Mouse (Mus musculus) limb, embryonic 15.5 days (tissue): ENCODE measurements around the gene Adcy6. TPM values are rescaled to one million over a fixed set of nuclear protein-coding genes. Genes with fewer than 3 reads are reported as not detected.

ENCODE experiments used
- ATAC-seq: fragments of 200-750 bp; cut with Nextera tagmentation; 2 replicates; pipeline ENCODE4 v1.8.0; 2017; ENCODE audit warnings: low read depth, moderate TSS enrichment; ENCODE audit not compliant: insufficient number of reproducible peaks, low FRiP score, low TSS enrichment
- H3K27ac ChIP-seq: fragments of 300-500 bp; sonication (generic); 2 replicates; pipeline ENCODE4 v1.5.1; 2015; ENCODE audit warnings: moderate library complexity, mild to moderate bottlenecking, inconsistent platforms
- H3K27me3 ChIP-seq: fragments of 300-500 bp; sonication (generic); 2 replicates; pipeline ENCODE4 v1.6.1; 2015; ENCODE audit warnings: inconsistent platforms
- H3K36me3 ChIP-seq: fragments of 300-500 bp; sonication (generic); 2 replicates; pipeline ENCODE4 v1.6.1; 2015; ENCODE audit warnings: inconsistent platforms
- H3K4me1 ChIP-seq: fragments of 300-500 bp; sonication (generic); 2 replicates; pipeline ENCODE4 v1.6.1; 2015; ENCODE audit warnings: inconsistent platforms
- H3K4me2 ChIP-seq: fragments of 300-500 bp; sonication (generic); 2 replicates; pipeline ENCODE4 v1.6.1; 2015; ENCODE audit warnings: mild to moderate bottlenecking, inconsistent platforms
- H3K4me3 ChIP-seq: fragments of 300-500 bp; sonication (generic); 2 replicates; pipeline ENCODE4 v1.5.1; 2015; ENCODE audit warnings: mild to moderate bottlenecking, inconsistent platforms
- H3K9ac ChIP-seq: fragments of 300-500 bp; sonication (generic); 2 replicates; pipeline ENCODE4 v1.6.1; 2015; ENCODE audit warnings: inconsistent platforms
- H3K9me3 ChIP-seq: fragments of 300-500 bp; sonication (generic); 2 replicates; pipeline ENCODE4 v1.6.1; 2016; ENCODE audit warnings: inconsistent platforms
- WGBS: fragments of 180-500 bp; shearing (Covaris S2); methylation state at CpG from one replicate; pipeline ENCODE4 v1.1.7; 2015; 5-methylcytosine and 5-hydroxymethylcytosine counted together
- polyA plus RNA-seq: library from polyadenylated mRNA; unstranded; fragments of >200 nt; fragmentation: Nextera tagmentation; extraction: Ambion mirVana; gene quantifications from 2 replicates; pipeline ENCODE4 v1.2.1, GENCODE M21; 2015

The Adcy6 gene
- polyA plus RNA-seq, 1 experiment from 2014 or later, result 15.8 TPM

DNA sequence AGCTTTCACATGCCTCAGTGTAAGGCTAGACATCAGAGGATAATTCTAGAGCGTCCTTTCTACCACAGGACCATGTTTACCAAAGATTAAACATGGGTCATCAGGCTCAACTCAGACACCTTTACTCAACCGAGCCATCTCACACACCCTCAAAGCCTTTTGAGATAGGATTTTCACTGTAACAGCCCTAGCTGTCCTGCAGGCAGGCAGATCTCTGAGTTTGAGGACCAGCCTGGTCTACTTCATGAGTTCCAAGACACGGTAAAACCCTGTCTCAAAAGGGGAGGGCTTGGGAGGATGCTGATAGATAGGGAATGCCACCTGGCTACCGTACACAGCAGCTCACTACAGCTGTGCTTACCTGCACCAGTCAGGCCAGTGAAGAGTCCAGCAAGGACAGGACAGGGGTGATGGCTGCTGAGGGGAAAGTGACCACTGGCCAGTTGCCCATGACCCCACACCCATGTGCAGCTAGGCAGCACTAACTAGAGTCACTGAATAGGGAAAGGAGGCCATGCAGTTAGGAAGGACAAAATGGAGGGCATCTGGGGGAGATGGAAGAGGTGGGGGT is 40.0 kb downstream of the Adcy6 start:
- H3K4me1 ChIP-seq, result peaks cover 23% of the 10 kb centered on the region
- no peaks in the 10 kb centered on the region for H3K36me3 ChIP-seq
- ATAC-seq, result no peak
- H3K27ac ChIP-seq, result no peak overlapping the region
- H3K9ac ChIP-seq, result no peak overlapping the region
- no peaks in the 10 kb centered on the region for H3K27me3 ChIP-seq
- no peaks in the 10 kb centered on the region for H3K9me3 ChIP-seq
- H3K4me3 ChIP-seq, result no peak overlapping the region
- no peak overlapping the region for H3K4me2 ChIP-seq
- 85% methylated on average over 4 of the region's 4 CpGs for WGBS

DNA sequence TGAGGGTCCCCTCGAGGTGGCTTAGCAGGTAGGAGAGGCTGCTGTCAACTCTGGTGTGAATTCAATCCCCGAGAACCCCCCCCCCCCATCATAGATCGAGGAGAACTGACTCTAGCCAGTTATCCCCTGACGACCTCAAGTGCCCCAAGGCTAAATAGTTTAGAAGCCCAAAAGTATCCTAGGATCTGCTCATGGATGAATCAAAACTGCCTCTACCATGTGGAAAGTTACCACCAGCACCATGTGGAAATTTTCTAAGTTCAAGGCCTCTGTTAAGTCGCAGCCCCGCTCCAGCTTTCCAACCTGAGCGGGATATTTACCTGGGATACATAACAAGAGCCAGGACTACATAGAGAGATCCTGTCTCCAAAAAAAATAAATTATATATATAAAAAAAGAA is 40.7 kb downstream of the Adcy6 start:
- Histone ChIP-seq H3K4me1 (peaks cover 26% of the 10 kb centered on the region), H3K9ac (no peak overlapping the region), H3K36me3 (0 out of 2 replicates have a peak, but pooled peaks cover 2% of the 10 kb centered on the region), H3K27me3 (no peaks in the 10 kb centered on the region), H3K4me3 (peak overlapping the region; percentile 93), H3K27ac (no peak overlapping the region), H3K9me3 (no peaks in the 10 kb centered on the region), H3K4me2 (peak overlapping the region; percentile 64)
- no peak for ATAC-seq
- WGBS, result 65% methylated on average over 7 of the region's 7 CpGs

DNA sequence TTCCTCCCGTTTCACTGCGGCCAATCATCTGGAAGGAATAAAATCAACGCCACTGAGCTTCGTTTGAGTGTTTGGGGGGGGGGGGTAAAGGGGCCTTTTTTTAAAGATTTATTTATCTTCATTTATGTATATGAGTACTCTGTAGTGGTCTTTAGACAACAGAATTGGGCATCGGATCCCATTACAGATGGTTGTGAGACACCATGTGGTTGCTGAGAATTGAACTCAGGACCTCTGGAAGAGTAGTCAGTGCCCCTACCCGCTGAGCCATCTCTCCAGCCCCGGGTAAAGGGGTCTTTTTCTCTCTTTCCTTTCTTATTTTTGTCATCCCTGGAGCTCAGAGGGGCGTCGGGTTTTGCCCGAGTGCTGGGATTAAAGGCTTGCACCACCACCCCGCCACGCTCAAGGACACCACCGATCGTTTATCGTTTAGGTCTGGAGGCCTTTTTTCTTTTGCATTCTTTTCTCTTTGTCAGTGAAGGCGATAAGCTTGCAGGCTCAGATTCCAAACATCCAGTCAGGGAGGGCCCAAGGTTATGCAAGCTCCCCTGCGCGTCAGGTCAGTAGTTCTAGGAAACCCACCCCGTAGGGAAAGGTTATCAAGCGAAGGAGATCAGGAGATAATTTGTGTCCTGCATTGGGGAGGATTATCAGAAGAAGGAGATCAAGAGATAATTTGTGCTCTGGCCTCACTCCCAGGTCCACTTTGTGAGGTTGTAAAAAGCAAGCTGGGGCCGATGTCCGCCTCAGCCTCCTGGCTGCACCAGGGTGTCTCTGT is 41.4 kb downstream of the Adcy6 start:
- no peak for ATAC-seq
- Histone ChIP-seq H3K4me3 (peak overlapping the region; percentile 93), H3K4me2 (peak overlapping the region; percentile 64), H3K27me3 (no peaks in the 10 kb centered on the region), H3K9ac (peak overlapping the region; percentile 77), H3K9me3 (no peaks in the 10 kb centered on the region), H3K27ac (peak overlapping the region; percentile 97), H3K36me3 (peaks cover 5% of the 10 kb centered on the region; the same call in 1 of the 2 replicates), H3K4me1 (peaks cover 26% of the 10 kb centered on the region)
- WGBS, result 4% methylated on average over 22 of the region's 22 CpGs

DNA sequence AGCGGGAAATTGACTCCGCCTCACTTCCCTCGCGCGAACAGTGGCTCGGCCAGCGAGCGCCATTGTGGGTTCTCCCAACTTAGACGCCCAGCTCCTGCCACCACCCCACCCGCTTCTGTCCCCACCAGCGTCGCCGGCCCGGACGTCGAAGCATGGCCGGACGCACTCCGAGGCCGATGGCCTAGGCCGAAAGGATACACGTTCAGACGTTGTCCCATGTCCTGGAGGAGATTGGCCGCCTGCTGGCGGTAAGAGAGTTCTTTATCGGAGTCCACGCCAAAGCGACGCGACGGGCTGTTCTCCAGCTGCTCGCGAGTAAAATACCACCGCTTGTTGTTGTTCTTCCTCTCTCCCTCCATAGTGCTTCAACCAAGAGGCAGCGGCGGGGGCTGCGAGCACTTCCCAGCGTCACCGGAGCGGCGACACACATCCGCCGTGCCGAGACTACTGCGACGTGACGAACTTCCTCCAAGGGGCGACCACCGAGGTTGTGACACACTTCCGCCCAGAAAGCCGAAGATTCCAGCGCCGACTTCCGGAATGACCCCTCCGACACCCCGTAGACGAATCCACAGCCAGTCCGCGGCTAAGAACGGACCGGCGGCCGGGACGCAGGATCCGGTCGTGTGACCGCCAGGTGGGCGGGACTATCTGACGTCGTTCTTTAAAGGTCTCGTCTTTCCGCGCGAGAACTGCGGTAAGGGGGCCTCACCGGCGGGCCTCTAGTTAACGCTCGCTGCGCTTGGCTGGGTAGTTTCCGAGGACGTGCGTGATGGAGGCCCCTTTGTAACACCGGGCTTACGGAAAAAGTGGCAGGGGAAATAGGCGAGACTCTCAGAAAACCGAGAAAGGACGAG is 42.4 kb downstream of the Adcy6 start:
- Histone ChIP-seq H3K4me2 (peak overlapping the region; percentile 67), H3K27me3 (no peaks in the 10 kb centered on the region), H3K4me1 (peaks cover 26% of the 10 kb centered on the region), H3K4me3 (peak overlapping the region; percentile 93), H3K36me3 (peaks cover 14% of the 10 kb centered on the region), H3K9ac (peak overlapping the region; percentile 89), H3K27ac (peak overlapping the region; percentile 98), H3K9me3 (no peaks in the 10 kb centered on the region)
- under 1% methylated on average over 88 of the region's 88 CpGs for WGBS
- ATAC-seq, result peak; percentile 96

DNA sequence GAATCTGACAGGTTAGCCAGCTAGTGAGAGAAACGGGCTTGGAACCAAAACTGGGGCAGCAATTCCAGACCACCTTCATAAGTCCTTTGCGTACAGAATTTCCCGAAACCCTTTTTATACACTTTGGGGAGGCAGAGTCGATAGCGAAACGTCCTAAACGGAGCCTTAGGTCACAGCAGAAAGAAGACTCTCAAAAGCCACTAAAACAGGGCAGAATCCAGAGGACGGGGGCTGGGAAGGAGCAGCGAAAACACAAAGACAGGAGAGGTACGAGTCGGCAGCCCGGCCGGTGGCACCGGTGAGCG is 43.0 kb downstream of the Adcy6 start:
- no peaks in the 10 kb centered on the region for H3K27me3 ChIP-seq
- WGBS, result under 1% methylated on average over 15 of the region's 15 CpGs

DNA sequence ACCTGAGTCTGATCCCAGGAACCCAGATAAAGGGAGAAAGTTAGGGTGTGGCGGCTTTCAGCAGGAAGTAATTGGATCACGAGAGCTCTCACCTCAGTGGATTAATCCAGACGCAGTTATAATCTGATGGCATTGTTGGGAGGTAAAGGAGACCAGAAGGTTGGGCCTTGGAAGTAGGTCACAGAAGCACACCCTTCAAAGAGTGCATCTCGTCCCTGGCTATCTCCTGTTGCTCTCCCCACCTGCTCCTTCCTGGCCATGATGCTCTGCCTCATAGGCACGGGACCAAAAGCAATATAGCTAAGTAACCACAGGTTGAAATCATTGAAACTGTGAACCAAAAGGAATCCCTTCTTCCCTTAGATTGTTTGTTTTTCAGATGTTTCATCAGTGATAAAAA is 52.7 kb downstream of the Adcy6 start:
- Histone ChIP-seq H3K9ac (no peak overlapping the region), H3K4me1 (no peaks in the 10 kb centered on the region), H3K27ac (no peak overlapping the region), H3K9me3 (no peaks in the 10 kb centered on the region), H3K27me3 (no peaks in the 10 kb centered on the region), H3K4me3 (no peak overlapping the region), H3K4me2 (no peak overlapping the region), H3K36me3 (peaks cover 55% of the 10 kb centered on the region)
- no peak for ATAC-seq
- WGBS, result 90% methylated on average over 5 of the region's 5 CpGs

More for the DNA sequence above, 43.0 kb downstream of the Adcy6 start:
- ATAC-seq, result no peak
- H3K27ac ChIP-seq, result peak overlapping the region; percentile 98
- H3K4me1 ChIP-seq, result peaks cover 26% of the 10 kb centered on the region
- peak overlapping the region; percentile 89 for H3K9ac ChIP-seq
- H3K4me3 ChIP-seq, result peak overlapping the region; percentile 93
- H3K4me2 ChIP-seq, result peak overlapping the region; percentile 67
- H3K9me3 ChIP-seq, result no peaks in the 10 kb centered on the region
- peaks cover 14% of the 10 kb centered on the region for H3K36me3 ChIP-seq

DNA sequence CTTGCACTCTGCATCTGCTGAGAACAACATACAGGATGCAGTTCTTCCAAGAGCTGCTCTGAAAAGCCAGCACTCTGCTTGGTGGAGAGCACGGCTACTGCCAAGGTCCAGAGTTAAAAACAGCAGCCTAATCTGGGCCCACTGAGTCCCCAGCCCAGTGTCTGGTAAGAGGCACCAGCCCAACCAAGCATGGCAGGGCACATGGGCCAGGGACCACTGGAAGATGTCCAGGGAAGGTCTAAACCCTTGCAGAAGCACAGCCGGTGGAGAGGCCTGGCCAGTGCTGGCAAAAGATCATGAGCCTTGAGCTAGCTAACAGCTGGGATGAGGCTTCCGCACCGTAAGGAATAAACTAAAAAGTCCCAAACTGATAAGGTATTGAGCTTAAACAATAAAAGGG is 54.0 kb downstream of the Adcy6 start:
- Histone ChIP-seq H3K27me3 (no peaks in the 10 kb centered on the region), H3K27ac (no peak overlapping the region), H3K4me1 (no peaks in the 10 kb centered on the region), H3K9me3 (no peaks in the 10 kb centered on the region), H3K4me3 (no peak overlapping the region), H3K9ac (0 out of 2 replicates have a peak overlapping the region, but pooled peaks have one; percentile 1), H3K4me2 (no peak overlapping the region), H3K36me3 (peaks cover 63% of the 10 kb centered on the region)
- WGBS, result 91% methylated on average over 4 of the region's 4 CpGs
- ATAC-seq, result no peak

DNA sequence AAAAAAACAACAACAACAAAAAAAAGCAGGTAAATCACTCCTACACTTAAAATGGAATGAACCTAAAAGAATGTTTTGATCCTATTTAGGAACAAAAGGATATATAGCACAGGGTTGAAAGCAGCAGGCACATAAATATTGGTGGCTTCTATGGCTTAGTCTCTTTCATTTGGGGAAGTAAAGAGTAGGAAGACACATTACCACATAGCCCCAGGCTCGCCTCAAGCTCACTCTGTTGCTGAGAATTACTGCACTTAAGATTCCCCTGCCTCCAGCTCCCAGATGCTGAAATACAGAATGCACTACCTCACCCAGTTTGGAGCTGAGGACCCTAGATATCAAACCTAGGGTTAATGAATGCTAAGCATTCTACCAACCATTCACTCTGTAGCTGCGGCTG is 57.1 kb downstream of the Adcy6 start:
- Histone ChIP-seq H3K36me3 (peaks cover 68% of the 10 kb centered on the region), H3K27me3 (no peaks in the 10 kb centered on the region), H3K4me1 (no peaks in the 10 kb centered on the region), H3K9me3 (no peaks in the 10 kb centered on the region), H3K27ac (no peak overlapping the region), H3K9ac (no peak overlapping the region), H3K4me3 (no peak overlapping the region), H3K4me2 (no peak overlapping the region)
- 91% methylated on average over 2 of the region's 2 CpGs for WGBS
- ATAC-seq, result no peak

DNA sequence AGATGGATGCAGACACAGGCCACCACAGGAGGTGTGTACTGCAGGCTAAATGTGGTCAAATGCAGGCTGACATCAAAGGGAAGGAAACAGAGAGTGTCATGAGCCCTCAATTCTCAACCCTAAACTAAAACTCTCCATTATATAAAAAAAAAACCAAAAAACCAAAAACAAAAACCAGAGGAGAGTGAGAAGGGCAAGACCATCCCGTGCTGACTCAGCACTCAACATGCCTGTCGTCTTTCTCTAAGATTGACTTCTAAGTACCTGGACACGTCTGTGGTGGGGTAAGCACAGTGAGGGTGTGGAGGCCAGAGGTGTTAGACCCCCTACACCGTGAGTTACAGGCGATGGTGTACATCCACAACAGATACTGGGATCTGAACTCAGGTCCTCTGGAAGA is 63.0 kb downstream of the Adcy6 start:
- ATAC-seq, result no peak
- 84% methylated on average over 5 of the region's 5 CpGs for WGBS
- Histone ChIP-seq H3K27ac (no peak overlapping the region), H3K9ac (no peak overlapping the region), H3K4me1 (no peaks in the 10 kb centered on the region), H3K36me3 (peaks cover 83% of the 10 kb centered on the region), H3K4me2 (no peak overlapping the region), H3K4me3 (no peak overlapping the region), H3K9me3 (no peaks in the 10 kb centered on the region), H3K27me3 (no peaks in the 10 kb centered on the region)

DNA sequence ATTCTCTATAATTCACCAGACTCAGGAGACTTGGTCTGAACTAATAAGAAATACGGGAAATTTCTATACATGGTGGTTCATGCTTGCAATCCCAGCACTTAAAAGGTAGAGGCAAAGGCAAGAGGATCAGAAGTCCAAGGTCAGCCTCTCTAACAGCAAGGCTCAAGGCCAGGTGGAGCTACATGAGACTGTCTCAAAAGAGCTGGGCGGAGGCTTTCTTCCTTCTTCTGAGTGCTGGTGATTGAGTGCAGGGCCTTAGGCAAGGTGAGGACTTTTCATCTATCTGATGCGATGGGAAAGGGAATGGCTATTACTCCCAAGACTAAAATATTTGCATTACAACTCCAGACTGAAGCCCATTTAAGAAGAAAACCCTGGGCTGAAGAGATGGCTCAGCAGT is 64.7 kb downstream of the Adcy6 start:
- H3K27ac ChIP-seq, result no peak overlapping the region
- peaks cover 73% of the 10 kb centered on the region for H3K36me3 ChIP-seq
- H3K4me1 ChIP-seq, result no peaks in the 10 kb centered on the region
- WGBS, result 87% methylated on average over 3 of the region's 3 CpGs
- H3K4me2 ChIP-seq, result no peak overlapping the region
- H3K9ac ChIP-seq, result no peak overlapping the region
- no peak for ATAC-seq
- no peak overlapping the region for H3K4me3 ChIP-seq
- H3K27me3 ChIP-seq, result no peaks in the 10 kb centered on the region
- no peaks in the 10 kb centered on the region for H3K9me3 ChIP-seq

DNA sequence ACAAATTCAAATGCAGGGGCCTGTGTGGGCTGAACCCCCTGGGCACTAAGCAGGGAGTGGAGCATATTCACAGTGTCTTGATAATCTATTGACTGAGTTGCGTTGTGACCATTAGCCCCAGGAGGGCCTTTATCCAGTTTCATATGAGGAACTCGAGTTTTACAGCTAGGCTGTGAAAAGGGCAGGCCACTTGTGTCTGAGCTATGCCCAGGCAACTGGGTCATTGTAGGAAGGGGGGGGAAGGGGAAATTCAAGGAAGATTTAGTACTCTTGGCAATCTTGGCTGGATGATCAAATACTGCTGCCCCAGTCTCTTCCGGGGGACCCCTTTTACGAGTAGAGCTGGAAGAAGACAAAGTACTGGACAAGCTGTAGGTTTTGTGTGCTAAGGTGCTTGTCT is 66.5 kb downstream of the Adcy6 start:
- Histone ChIP-seq H3K4me2 (no peak overlapping the region), H3K4me1 (no peaks in the 10 kb centered on the region), H3K4me3 (no peak overlapping the region), H3K36me3 (peaks cover 71% of the 10 kb centered on the region), H3K27me3 (no peaks in the 10 kb centered on the region), H3K9ac (no peak overlapping the region), H3K27ac (no peak overlapping the region), H3K9me3 (no peaks in the 10 kb centered on the region)
- WGBS, result 69% methylated on average over 4 of the region's 4 CpGs
- no peak for ATAC-seq

DNA sequence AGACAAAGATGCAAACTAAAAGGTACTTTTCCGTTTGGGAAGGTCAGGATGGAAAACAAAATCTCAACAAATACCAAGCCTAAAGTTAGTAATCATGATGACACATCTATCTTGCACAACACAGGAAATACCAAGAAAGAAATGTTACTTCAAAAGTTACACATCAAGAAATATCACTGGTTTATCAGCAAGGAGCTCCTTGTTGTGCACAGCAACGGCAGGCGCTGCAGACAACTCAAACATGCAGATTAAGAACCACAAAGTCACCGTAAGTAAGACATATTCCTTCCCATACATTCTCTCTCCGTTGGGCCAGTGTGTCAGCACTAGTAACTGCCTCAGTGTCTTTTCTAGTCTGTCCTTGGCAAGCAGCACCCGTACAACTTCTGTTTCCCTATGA is 68.8 kb downstream of the Adcy6 start:
- H3K36me3 ChIP-seq, result peaks cover 54% of the 10 kb centered on the region
- WGBS, result 79% methylated on average over 6 of the region's 6 CpGs
- ATAC-seq, result no peak
- no peaks in the 10 kb centered on the region for H3K9me3 ChIP-seq
- no peak overlapping the region for H3K4me2 ChIP-seq
- no peak overlapping the region for H3K4me3 ChIP-seq
- no peak overlapping the region for H3K27ac ChIP-seq
- no peaks in the 10 kb centered on the region for H3K4me1 ChIP-seq
- no peaks in the 10 kb centered on the region for H3K27me3 ChIP-seq
- H3K9ac ChIP-seq, result no peak overlapping the region
